Mouse (Mus musculus) myocyte (in vitro differentiated cells): ENCODE results near the gene Stox2.

Experiments used
- CEBPB ChIP-seq: IDR thresholded peaks from 2 replicates; pipeline ENCODE4 v1.6.1; 2011; ENCODE audit warnings: mild to moderate bottlenecking, moderate library complexity; ENCODE audit not compliant: poor library complexity, insufficient read depth, severe bottlenecking
- MAX ChIP-seq: IDR thresholded peaks from one replicate; pipeline ENCODE4 v1.6.1; 2011; ENCODE audit warnings: low read depth, mild to moderate bottlenecking, control low read depth
- POLR2A ChIP-seq: IDR thresholded peaks from one replicate; pipeline ENCODE4 v1.6.1; 2011; ENCODE audit warnings: low read depth, mild to moderate bottlenecking, control low read depth, moderate library complexity; ENCODE audit not compliant: insufficient read length
- REST ChIP-seq: IDR thresholded peaks from one replicate; pipeline ENCODE4 v1.6.1; 2011; ENCODE audit warnings: mild to moderate bottlenecking, control low read depth, moderate library complexity; ENCODE audit not compliant: insufficient read depth, insufficient read length
- TCF12 ChIP-seq: IDR thresholded peaks from one replicate; pipeline ENCODE4 v1.6.1; 2011; ENCODE audit warnings: mild to moderate bottlenecking, control low read depth; ENCODE audit not compliant: poor library complexity, insufficient read depth, severe bottlenecking
- TCF3 ChIP-seq: IDR thresholded peaks from one replicate; pipeline ENCODE4 v1.6.1; 2011; ENCODE audit warnings: low read depth, control low read depth; ENCODE audit not compliant: insufficient read length
- USF1 ChIP-seq: IDR thresholded peaks from one replicate; pipeline ENCODE4 v1.6.1; 2011; ENCODE audit warnings: low read depth, mild to moderate bottlenecking, control low read depth, moderate library complexity

DNA sequence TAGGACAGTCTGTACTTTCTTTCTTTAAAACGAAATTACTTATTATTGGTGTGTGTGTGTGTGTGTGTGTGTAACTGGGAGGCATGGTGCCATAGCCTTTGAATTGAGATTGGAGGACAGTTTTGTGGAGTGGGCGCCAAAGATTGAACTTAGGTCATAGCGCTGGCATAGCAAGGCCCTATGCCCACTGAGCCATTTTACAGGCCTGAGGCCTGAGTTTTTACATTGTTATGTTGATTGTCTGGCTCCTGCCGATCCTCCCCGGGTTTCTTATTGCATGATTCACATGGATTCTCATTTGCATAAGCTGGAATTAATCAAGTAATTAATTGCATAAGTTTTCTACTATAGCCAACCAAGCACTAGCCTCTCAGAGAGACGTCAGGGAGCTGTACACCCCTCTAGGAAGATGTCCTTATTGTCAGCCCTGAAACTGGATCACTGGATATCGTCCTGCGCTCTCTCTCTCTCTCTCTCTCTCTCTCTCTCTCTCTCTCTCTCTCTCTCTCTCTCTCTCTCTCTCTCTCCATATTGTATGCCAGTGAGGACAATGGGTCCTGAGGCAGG lies 90.7 kb downstream of the Stox2 start:
- no peak for TF ChIP-seq CEBPB
- TF ChIP-seq USF1: no peak
- TF ChIP-seq TCF12: no peak
- no peak for TF ChIP-seq POLR2A
- no peak for TF ChIP-seq MAX
- TF ChIP-seq REST: no peak
- TF ChIP-seq TCF3: no peak
